Mouse (Mus musculus): ENCODE data around the gene Ccdc114.

The Ccdc114 gene

DNA sequence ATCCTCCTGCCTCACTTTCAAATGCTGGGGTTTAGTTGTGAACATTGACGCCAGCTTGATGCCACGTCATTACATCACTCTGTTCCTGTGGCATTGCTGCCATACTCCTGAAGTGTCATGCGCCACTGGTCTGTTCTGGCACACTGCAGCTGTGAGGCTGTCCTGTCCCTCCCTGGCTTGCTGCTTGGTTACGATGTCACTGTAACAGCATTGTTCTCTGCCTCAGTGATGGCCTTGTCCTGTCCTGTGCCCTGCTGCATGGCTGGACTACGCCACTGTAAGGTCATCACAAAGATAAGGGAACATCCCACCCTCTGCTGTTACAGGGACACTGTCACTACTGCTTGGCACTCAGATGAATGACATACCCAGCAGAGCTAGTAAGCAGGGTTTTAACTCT is 57.7 kb downstream of the Ccdc114 start:
- no peak for DNase-seq (ENCODE audit: low spot score in 2 of 2)

- no peak for DNase-seq (ENCODE audit: low spot score in 2 of 2)
These were observed 63.0 kb downstream of the Ccdc114 start for GRCm38 (mm10) chr7:45986893-45987292.

GRCm38 (mm10) chr7:45988344-45988743 is 64.5 kb downstream of the Ccdc114 start:
- no peak for DNase-seq (ENCODE audit: low spot score in 2 of 2)

DNA sequence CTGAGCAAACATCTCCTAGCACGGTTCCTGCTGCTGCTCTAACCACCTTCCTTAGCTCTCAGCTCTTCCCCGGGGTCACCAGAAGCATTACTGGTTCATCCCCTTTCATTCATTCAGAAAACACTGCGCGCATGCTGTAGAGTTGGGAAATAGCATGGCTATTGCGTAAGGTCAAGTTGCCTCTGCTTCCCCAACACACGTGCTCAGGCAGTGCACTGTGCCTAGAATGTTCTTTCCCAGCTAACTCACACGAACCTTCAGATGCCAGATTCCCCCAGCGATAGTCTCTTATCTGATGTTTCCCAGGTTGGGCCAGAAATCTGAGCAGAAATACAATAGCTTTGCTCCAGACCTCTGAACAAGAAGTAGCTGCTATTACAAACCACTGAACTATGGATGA is 68.6 kb downstream of the Ccdc114 start:
- DNase-seq (ENCODE audit: low spot score in 2 of 2), result no peak
